Mouse (Mus musculus) liver, embryonic 15.5 days (tissue): ENCODE measurements around the gene Arhgap6. TPM values are rescaled to one million over a fixed set of nuclear protein-coding genes. Genes with fewer than 3 reads are reported as not detected.
A peak's percentile ranks its signal among the peaks of the same experiment; 100 is the strongest.

ENCODE experiments used
- ATAC-seq: fragments of 200-750 bp; cut with Nextera tagmentation; 2 replicates; pipeline ENCODE4 v1.8.0; 2017; ENCODE audit warnings: moderate number of reproducible peaks, mild to moderate bottlenecking, moderate library complexity; ENCODE audit not compliant: insufficient read depth
- H3K27ac ChIP-seq: fragments of 300-500 bp; sonication (generic); replicated peaks from 2 replicates; pipeline ENCODE4 v1.5.1; 2015; ENCODE audit warnings: mild to moderate bottlenecking, inconsistent platforms
- H3K27me3 ChIP-seq: fragments of 300-500 bp; sonication (generic); 2 replicates; pipeline ENCODE4 v1.6.1; 2015; ENCODE audit warnings: mild to moderate bottlenecking, inconsistent platforms
- H3K36me3 ChIP-seq: fragments of 300-500 bp; sonication (generic); replicated peaks from 2 replicates; pipeline ENCODE4 v1.6.1; 2015; ENCODE audit warnings: moderate library complexity, mild to moderate bottlenecking, inconsistent platforms
- H3K4me1 ChIP-seq: fragments of 300-500 bp; sonication (generic); replicated peaks from 2 replicates; pipeline ENCODE4 v1.6.1; 2015; ENCODE audit warnings: inconsistent platforms
- H3K4me2 ChIP-seq: fragments of 300-500 bp; sonication (generic); 2 replicates; pipeline ENCODE4 v1.6.1; 2015; ENCODE audit warnings: moderate library complexity, mild to moderate bottlenecking, inconsistent platforms
- H3K4me3 ChIP-seq: fragments of 300-500 bp; sonication (generic); replicated peaks from 2 replicates; pipeline ENCODE4 v1.5.1; 2015; ENCODE audit warnings: mild to moderate bottlenecking, inconsistent platforms
- H3K9ac ChIP-seq: fragments of 300-500 bp; sonication (generic); 2 replicates; pipeline ENCODE4 v1.6.1; 2015; ENCODE audit warnings: moderate library complexity, mild to moderate bottlenecking, inconsistent platforms
- H3K9me3 ChIP-seq: fragments of 300-500 bp; sonication (generic); replicated peaks from 2 replicates; pipeline ENCODE4 v1.6.1; 2016; ENCODE audit warnings: inconsistent platforms
- whole genome bisulfite sequencing: fragments of 180-500 bp; shearing (Covaris S2); methylation state at CpG from one replicate; pipeline ENCODE4 v1.1.7; 2015; ENCODE audit warnings: mixed read lengths; ENCODE audit not compliant: insufficient replicate concordance; 5-methylcytosine and 5-hydroxymethylcytosine counted together
- polyA plus RNA-seq: library from polyadenylated mRNA; unstranded; fragments of >200 nt; fragmentation: Nextera tagmentation; extraction: Ambion mirVana; gene quantifications from 2 replicates; pipeline ENCODE4 v1.2.1, GENCODE M21; 2015

The Arhgap6 gene
- 1.9 and 2.0 TPM in 2 replicates for polyA plus RNA-seq

GRCm38 (mm10) chrX:168794974-168795858, at the start of gene Arhgap6:
Gene Arhgap6 (plus strand): TSS chrX:168795099.
- Histone ChIP-seq H3K9ac (no peak within 1 kb of the TSS), H3K4me3 (peak within 1 kb of the TSS; percentile 32), H3K36me3 (no peaks in the 10 kb centered on the region), H3K9me3 (no peaks in the 10 kb centered on the region), H3K4me1 (no peaks in the 10 kb centered on the region), H3K27me3 (peaks cover 26% of the 10 kb centered on the region), H3K4me2 (peak within 1 kb of the TSS; percentile 58), H3K27ac (no peak within 1 kb of the TSS)
- WGBS: 17% methylated on average over 46 of the region's 48 CpGs
- ATAC-seq: no peak

GRCm38 (mm10) chrX:168747011-168747410, 47.9 kb upstream of the Arhgap6 start:
- H3K9ac ChIP-seq: no peak overlapping the region
- no peaks in the 10 kb centered on the region for H3K9me3 ChIP-seq
- no peaks in the 10 kb centered on the region for H3K27me3 ChIP-seq
- H3K27ac ChIP-seq: no peak overlapping the region
- no peak overlapping the region for H3K4me2 ChIP-seq
- WGBS: 26% methylated on average over 2 of the region's 2 CpGs
- no peak overlapping the region for H3K4me3 ChIP-seq
- no peaks in the 10 kb centered on the region for H3K36me3 ChIP-seq
- H3K4me1 ChIP-seq: no peaks in the 10 kb centered on the region
- no peak for ATAC-seq

- no peak overlapping the region for H3K27ac ChIP-seq
- H3K9ac ChIP-seq: no peak overlapping the region
- peak overlapping the region; percentile 58 for H3K4me2 ChIP-seq
- peaks cover 26% of the 10 kb centered on the region for H3K27me3 ChIP-seq
- H3K4me3 ChIP-seq: peak overlapping the region; percentile 32
- no peaks in the 10 kb centered on the region for H3K4me1 ChIP-seq
- no peaks in the 10 kb centered on the region for H3K9me3 ChIP-seq
- 21% methylated on average over 55 of the region's 55 CpGs for WGBS
- no peak for ATAC-seq
- no peaks in the 10 kb centered on the region for H3K36me3 ChIP-seq
Measured at GRCm38 (mm10) chrX:168795859-168796848, 1.3 kb downstream of the Arhgap6 start.

- WGBS: 51% methylated on average over 2 of the region's 2 CpGs
- no peak overlapping the region for H3K4me2 ChIP-seq
Measured at GRCm38 (mm10) chrX:168804677-168805076, 9.8 kb downstream of the Arhgap6 start.

GRCm38 (mm10) chrX:168810513-168811265, 15.8 kb downstream of the Arhgap6 start:
- WGBS: 30% methylated on average over 3 of the region's 3 CpGs
- Histone ChIP-seq H3K27me3 (no peaks in the 10 kb centered on the region), H3K4me1 (no peaks in the 10 kb centered on the region), H3K4me3 (no peak overlapping the region), H3K36me3 (no peaks in the 10 kb centered on the region), H3K9ac (no peak overlapping the region), H3K9me3 (no peaks in the 10 kb centered on the region), H3K4me2 (no peak overlapping the region), H3K27ac (no peak overlapping the region)
- no peak for ATAC-seq

More at GRCm38 (mm10) chrX:168804677-168805076, 9.8 kb downstream of the Arhgap6 start:
- no peak overlapping the region for H3K4me3 ChIP-seq
- no peaks in the 10 kb centered on the region for H3K27me3 ChIP-seq
- no peaks in the 10 kb centered on the region for H3K4me1 ChIP-seq
- ATAC-seq: no peak
- no peak overlapping the region for H3K27ac ChIP-seq
- no peaks in the 10 kb centered on the region for H3K36me3 ChIP-seq
- H3K9ac ChIP-seq: no peak overlapping the region
- H3K9me3 ChIP-seq: no peaks in the 10 kb centered on the region

GRCm38 (mm10) chrX:168818858-168819257, 24.0 kb downstream of the Arhgap6 start:
- Histone ChIP-seq H3K9me3 (no peaks in the 10 kb centered on the region), H3K27ac (no peak overlapping the region), H3K9ac (no peak overlapping the region), H3K4me3 (no peak overlapping the region), H3K4me2 (no peak overlapping the region), H3K36me3 (no peaks in the 10 kb centered on the region), H3K4me1 (no peaks in the 10 kb centered on the region), H3K27me3 (no peaks in the 10 kb centered on the region)
- WGBS: 17% methylated on average over 3 of the region's 3 CpGs
- ATAC-seq: no peak

GRCm38 (mm10) chrX:168824166-168824565, 29.3 kb downstream of the Arhgap6 start:
- H3K4me1 ChIP-seq: no peaks in the 10 kb centered on the region
- no peak overlapping the region for H3K4me2 ChIP-seq
- H3K4me3 ChIP-seq: no peak overlapping the region
- ATAC-seq: no peak
- H3K9me3 ChIP-seq: no peaks in the 10 kb centered on the region
- no peak overlapping the region for H3K9ac ChIP-seq
- WGBS: 56% methylated on average over 2 of the region's 2 CpGs
- H3K27me3 ChIP-seq: no peaks in the 10 kb centered on the region
- H3K27ac ChIP-seq: no peak overlapping the region
- H3K36me3 ChIP-seq: no peaks in the 10 kb centered on the region

GRCm38 (mm10) chrX:168832343-168832742, 37.4 kb downstream of the Arhgap6 start:
- no peak for ATAC-seq
- Histone ChIP-seq H3K27me3 (no peaks in the 10 kb centered on the region), H3K4me1 (no peaks in the 10 kb centered on the region), H3K4me2 (no peak overlapping the region), H3K27ac (no peak overlapping the region), H3K9ac (no peak overlapping the region), H3K9me3 (no peaks in the 10 kb centered on the region), H3K36me3 (no peaks in the 10 kb centered on the region), H3K4me3 (no peak overlapping the region)
- WGBS: 69% methylated on average over 5 of the region's 5 CpGs

GRCm38 (mm10) chrX:168848062-168848461, 53.2 kb downstream of the Arhgap6 start:
- no peak overlapping the region for H3K4me3 ChIP-seq
- no peaks in the 10 kb centered on the region for H3K27me3 ChIP-seq
- H3K4me2 ChIP-seq: no peak overlapping the region
- no peaks in the 10 kb centered on the region for H3K36me3 ChIP-seq
- no peaks in the 10 kb centered on the region for H3K4me1 ChIP-seq
- no peak for ATAC-seq
- H3K9ac ChIP-seq: no peak overlapping the region
- no peaks in the 10 kb centered on the region for H3K9me3 ChIP-seq
- H3K27ac ChIP-seq: no peak overlapping the region

- Histone ChIP-seq H3K36me3 (no peaks in the 10 kb centered on the region), H3K4me2 (no peak overlapping the region), H3K27ac (no peak overlapping the region), H3K27me3 (no peaks in the 10 kb centered on the region), H3K4me3 (no peak overlapping the region), H3K4me1 (no peaks in the 10 kb centered on the region), H3K9me3 (no peaks in the 10 kb centered on the region), H3K9ac (no peak overlapping the region)
- ATAC-seq: no peak
- 30% methylated on average over 1 of the region's 1 CpGs for WGBS
Measured at GRCm38 (mm10) chrX:168874688-168875087, 79.8 kb downstream of the Arhgap6 start.
